Mouse (Mus musculus): ENCODE data around the gene Grk2. TPM values are rescaled to one million over a fixed set of nuclear protein-coding genes. Genes with fewer than 3 reads are reported as not detected.

The Grk2 gene
- total RNA-seq, 2 experiments from 2014 or later = 55.9 to 62.9 TPM

GRCm38 (mm10) chr19:4304251-4304821, 1.7 kb downstream of the Grk2 start:
- no peak for DNase-seq (ENCODE audit: low spot score in 2 of 2)

GRCm38 (mm10) chr19:4303640-4303995, 2.4 kb downstream of the Grk2 start:
- DNase-seq (ENCODE audit: low spot score in 2 of 2) = no peak

DNA sequence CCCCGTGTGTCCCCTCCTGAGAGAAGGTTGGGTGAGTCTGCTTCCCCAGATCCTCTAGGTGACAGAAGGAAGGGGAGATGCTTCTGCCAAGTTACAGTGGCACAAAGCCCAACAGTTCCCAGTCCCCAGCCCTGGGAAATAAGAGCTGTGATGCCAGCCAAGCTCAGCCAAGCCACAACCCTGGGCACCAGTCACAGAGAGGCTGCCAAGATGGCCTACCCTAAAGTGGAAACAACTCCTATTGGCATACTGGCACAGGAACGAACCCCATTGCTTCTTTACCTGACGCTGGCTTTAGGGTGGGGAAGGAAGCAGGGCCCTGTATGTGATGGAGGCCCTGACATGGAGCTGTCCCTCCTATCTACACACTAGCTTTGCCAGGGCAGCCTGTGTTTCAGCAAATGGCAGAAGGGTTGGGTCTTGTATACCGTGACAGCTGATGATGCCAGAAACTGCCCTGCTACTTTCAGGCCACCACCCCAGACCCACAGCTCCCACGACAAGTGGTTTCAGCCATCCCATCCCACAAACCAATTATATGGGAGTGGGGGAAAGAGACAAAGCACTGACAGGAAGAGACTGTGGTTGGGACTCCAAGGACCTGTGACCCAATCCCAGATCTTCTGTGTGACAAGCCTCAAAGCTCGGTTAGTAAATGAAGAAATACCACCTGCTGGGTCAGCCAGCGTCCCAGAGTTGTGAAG, 2.9 kb downstream of the Grk2 start:
- no peak for DNase-seq (ENCODE audit: low spot score in 2 of 2)

- DNase-seq (ENCODE audit: low spot score in 2 of 2) = no peak
These were observed 4.0 kb downstream of the Grk2 start for GRCm38 (mm10) chr19:4301735-4302651.

DNA sequence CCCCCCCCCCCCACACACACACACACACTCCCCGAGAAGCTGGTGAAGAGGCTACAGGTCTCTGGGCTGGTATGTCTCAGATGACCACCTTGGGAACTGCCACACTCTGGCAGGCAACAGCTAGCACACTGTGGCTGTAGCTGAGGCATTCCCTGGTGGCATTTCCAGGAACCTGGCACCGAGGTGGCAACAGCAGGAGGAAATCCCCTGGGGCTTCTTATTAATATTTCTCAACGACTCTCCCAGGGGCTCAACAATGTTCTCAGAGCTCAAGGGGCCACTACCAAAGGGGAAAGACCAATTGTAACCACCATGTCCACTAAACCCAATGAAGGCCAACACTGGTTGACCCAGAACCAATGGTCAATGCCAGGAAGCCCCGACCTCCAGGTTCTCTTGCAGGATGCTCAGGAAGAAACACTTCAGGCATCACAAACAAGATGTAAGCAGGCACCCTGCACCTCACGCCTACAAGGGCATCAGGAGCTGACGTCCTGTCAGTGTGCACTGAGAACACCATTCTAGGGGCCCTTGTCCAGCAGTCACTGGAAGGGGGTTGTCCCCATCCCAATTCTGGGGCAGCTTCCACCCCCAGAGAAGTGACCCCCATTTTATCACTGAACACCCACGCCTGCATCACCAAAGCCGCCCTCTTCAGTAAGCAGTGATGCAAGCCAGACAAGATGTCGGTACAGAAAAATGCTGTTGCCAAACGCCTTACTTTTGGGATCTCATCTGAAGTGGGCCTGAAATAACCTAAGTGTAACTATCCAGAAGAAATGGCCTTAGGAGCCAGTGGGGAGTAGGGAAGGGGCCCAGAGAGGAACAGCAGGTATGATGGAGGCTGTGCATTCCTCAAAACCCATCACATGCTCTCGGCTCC, 4.9 kb downstream of the Grk2 start:
- no peak for DNase-seq (ENCODE audit: low spot score in 2 of 2)

- DNase-seq (ENCODE audit: low spot score in 2 of 2) = no peak
These were observed 5.7 kb downstream of the Grk2 start for GRCm38 (mm10) chr19:4300271-4300704.

DNA sequence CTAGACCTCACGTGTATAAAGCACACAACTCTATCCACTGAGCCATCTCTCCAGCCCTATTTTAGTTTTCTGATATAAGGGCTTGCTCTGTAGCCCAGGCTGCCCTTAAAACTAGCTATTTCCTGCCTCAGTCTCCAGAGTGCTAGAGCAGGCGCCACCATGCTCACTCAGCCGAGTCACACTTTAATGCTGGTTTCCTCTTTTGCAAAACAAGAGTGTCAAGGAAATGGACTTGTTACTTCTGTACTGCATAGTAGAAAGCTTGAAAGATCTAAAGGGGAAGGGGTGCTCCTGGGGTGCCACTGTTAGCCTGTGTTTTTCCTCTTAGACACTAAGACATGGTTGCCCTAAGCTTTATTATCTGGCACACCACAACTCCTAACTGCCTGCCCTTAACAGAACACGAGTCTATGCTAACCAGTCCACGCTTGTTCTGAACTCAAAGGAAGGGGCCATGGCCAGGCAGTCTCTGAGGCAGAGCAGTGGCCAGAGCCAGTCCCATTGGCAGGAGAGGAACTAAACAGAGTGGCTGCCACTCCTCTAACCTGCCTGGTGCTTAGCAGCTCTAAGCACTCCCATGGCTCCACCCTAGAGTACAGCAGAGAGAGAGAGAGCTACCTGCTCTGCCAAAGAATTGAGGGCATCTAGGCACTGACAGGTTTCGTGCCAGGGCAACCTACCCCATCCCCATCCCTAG, 6.3 kb downstream of the Grk2 start:
- no peak for DNase-seq (ENCODE audit: low spot score in 2 of 2)

GRCm38 (mm10) chr19:4299126-4299525, 6.9 kb downstream of the Grk2 start:
- DNase-seq (ENCODE audit: low spot score in 2 of 2) = no peak

- DNase-seq (ENCODE audit: low spot score in 2 of 2) = no peak
These were observed 7.5 kb downstream of the Grk2 start for GRCm38 (mm10) chr19:4298322-4299121.

DNA sequence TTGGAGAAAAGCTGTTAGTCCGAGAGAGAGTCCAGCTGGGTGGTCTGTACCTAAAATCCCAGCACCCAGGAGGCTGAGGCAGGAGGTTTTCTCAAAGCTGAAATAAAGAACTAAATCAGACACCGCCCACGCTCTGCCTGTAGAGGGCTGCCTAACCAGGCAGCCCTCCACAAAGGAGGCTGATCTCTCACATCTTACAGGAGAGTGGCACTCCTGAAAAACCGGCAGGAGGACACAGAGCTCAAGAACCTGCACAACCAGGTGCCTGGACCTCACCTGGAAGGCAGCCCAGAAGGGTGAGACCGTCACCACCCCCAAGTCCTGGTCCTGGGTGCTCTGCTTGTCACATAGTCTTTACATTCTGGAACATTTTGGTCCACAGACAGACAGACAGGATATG, 8.2 kb downstream of the Grk2 start:
- peak in 1 of 2 experiments; percentile 16 for DNase-seq (ENCODE audit: low spot score in 2 of 2)

GRCm38 (mm10) chr19:4296611-4297010, 9.4 kb downstream of the Grk2 start:
- DNase-seq (ENCODE audit: low spot score in 2 of 2) = peak in 1 of 2 experiments; percentile 19

GRCm38 (mm10) chr19:4295391-4295790, 10.6 kb downstream of the Grk2 start:
- peak in 1 of 2 experiments; percentile 12 for DNase-seq (ENCODE audit: low spot score in 2 of 2)

- DNase-seq (ENCODE audit: low spot score in 2 of 2) = peak in 1 of 2 experiments; percentile 49
These were observed 11.5 kb downstream of the Grk2 start for GRCm38 (mm10) chr19:4294381-4295097.

DNA sequence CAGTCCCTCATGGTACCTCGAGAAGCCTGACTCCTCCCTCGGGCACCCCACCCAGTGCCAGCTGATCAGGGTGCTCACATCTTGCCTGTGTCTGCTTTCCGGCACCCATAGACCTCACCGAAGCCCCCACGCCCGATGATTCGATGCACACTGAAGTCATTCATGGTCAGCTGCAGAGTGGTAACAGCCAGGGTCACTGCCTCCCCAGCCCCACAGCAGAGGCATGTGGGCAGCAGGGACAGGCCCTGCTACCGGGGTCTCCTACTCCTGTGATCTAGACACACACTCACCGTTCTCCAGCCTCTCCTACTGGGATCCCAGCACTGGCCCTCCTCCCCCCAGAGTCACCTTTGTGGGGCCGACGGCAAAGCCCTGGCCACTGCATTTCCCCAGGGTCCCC, 14.9 kb downstream of the Grk2 start:
- no peak for DNase-seq (ENCODE audit: low spot score in 2 of 2)

DNA sequence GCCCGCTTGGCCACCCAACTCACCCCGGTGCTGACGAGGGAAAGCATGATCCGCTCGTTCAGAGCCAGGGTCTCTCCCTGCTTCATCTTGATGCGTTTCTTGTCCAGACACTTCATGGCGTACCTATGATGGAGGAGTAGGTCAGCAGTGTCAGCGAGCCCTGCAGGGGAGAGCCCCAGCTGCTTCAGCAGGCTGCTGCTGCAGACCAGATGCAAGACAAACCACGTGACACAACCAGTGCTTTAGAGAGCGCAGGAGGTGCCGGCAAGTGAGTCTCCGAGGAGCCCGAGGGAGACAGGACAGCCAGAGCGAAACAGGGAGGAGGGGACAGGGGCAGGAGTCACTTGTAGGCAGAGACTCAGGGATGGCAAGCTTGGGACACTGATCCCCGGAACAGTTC, 15.3 kb downstream of the Grk2 start:
- DNase-seq (ENCODE audit: low spot score in 2 of 2) = no peak

- no peak for DNase-seq (ENCODE audit: low spot score in 2 of 2)
These were observed 22.4 kb downstream of the Grk2 start for GRCm38 (mm10) chr19:4283653-4284052.

- peak; percentile 76 to 83 for DNase-seq (ENCODE audit: low spot score in 2 of 2)
These were observed 23.0 kb downstream of the Grk2 start, which contains the start of gene Ankrd13d for GRCm38 (mm10) chr19:4282898-4283553. Ankrd13d (minus strand) TSS chr19:4283137.

GRCm38 (mm10) chr19:4280425-4280824, 25.6 kb downstream of the Grk2 start:
- DNase-seq (ENCODE audit: low spot score in 2 of 2) = no peak
